Mouse (Mus musculus) lung, adult 2 months (tissue): ENCODE results near the gene Gys1.

Experiments
- CTCF ChIP-seq: fragments of 200-500 bp; IDR thresholded peaks from 2 replicates; pipeline ENCODE4 v1.5.1; 2011; ENCODE audit warnings: mild to moderate bottlenecking, low read length, control low read depth; ENCODE audit not compliant: insufficient read depth
- POLR2A ChIP-seq: fragments of 200-500 bp; IDR thresholded peaks from 2 replicates; pipeline ENCODE4 v1.6.1; 2011; ENCODE audit warnings: low read depth, mild to moderate bottlenecking, control low read depth, low read length, borderline replicate concordance; ENCODE audit errors: extremely low read depth

DNA sequence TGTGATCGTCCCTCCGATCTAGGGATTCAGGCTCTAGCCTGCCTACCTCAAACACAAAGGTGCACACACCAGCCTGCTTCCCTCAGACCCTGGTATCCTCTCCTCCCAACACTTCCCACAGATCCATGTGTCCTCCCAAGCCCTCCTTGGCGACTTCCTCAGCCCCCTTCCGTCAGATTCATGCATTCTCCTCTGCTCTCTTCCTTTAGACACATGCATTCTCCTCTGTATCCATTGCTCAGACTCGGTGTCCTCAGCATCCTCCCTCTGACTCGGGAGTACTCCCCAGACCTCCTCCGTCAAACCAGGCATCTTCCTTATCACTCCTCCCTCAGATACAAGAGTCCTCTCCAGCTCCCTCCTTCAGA, 825 bp upstream of the Gys1 start:
- no peak for TF ChIP-seq POLR2A
- no peak for TF ChIP-seq CTCF
